Mouse (Mus musculus) right cerebral cortex, adult 18-20 months (tissue): ENCODE results near the gene Fn3krp.

ENCODE experiments used
- DNase-seq: peaks from one replicate; pipeline ENCODE4 v3.0.0; 2022; ENCODE audit warnings: mixed read lengths

The Fn3krp gene

GRCm38 (mm10) chr11:121420830-121421552, at the start of gene Fn3krp:
TSS of gene Fn3krp (plus strand) at chr11:121421401.
- peak; percentile 100 for DNase-seq

DNA sequence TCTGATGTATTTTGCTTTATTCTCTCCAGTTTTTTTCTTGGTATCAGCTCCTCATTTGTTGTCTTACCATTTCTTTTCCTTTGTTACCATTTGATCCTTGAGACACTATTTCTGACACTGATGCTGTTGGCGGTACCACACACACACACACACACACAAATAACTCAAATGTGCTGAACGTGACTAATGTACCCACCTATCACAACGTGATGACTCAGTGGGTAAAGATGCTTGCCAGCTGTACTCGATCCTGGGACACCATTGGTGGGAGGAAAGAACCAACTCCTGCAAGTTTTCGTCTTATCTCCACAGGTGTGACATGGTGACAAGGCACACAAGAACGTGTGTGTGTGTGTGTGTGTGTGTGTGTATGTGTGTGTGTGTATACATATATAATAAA, 47.9 kb upstream of the Fn3krp start:
- DNase-seq: no peak

DNA sequence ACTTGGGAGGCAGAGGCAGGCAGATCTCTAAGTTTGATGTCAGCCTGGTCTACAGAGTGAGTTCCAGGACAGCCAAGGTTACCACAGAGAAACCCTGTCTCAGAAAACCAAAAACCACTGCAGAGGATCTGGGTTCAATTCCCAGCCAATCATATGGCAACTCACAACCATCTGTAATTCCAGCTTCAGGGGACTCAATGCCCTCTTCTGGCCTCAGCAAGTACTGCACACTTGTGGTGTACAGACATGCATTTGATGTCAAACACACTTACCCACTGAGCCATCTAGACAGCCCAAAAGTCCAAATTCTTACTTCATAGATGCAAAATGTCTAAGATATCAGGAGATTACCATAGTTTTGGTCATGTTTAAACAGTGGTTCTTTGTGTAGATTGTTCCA, 42.6 kb upstream of the Fn3krp start:
- no peak for DNase-seq

- DNase-seq: no peak
These were observed 40.9 kb upstream of the Fn3krp start for GRCm38 (mm10) chr11:121380294-121380693.

- peak; percentile 98 for DNase-seq
These were observed 33.2 kb upstream of the Fn3krp start, which contains the start of gene Rab40b for GRCm38 (mm10) chr11:121387750-121388553. TSS of gene Rab40b (minus strand) at chr11:121388251.

DNA sequence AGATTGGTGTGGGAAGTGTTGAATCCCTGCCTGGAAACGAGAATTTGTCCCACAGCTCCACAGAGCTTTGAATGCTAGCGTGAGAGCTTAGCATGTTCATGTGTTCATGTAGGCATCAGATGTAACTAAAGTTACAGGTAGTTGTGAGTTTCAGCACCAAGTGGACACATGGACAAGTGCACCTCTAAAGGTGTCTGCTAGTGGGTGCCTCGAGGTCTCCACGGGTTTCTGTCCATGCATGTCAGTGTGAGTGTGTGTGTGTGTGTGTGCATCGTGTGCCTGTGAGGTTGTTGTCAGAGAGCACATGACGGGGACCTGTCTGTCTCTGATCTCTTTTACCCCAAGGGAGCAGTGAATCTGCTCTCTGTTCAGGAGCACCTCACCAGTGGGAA, 32.7 kb upstream of the Fn3krp start:
- no peak for DNase-seq

DNA sequence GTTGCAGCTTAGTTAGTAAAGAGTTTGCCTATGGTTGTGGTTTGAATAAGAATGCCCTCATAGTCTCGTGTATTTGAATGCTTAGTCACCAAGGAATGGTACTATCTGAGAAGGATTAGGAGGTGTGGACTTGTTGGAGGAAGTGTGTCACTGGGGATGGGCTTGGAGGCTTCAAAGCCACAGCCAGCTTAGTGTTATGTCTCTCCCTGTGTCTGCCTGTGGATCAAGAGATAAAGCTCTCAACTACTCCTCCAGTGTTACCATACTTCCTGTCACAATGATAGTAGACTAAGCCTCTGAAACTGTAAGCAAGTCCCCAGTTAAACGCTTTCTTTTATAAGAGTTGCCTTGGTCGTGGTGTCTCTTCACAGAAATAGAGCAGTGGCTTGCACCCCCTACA, 30.4 kb upstream of the Fn3krp start:
- DNase-seq: no peak

- DNase-seq: no peak
These were observed 28.8 kb upstream of the Fn3krp start for GRCm38 (mm10) chr11:121392405-121392804.

- peak; percentile 74 for DNase-seq
These were observed 13.6 kb upstream of the Fn3krp start for GRCm38 (mm10) chr11:121407366-121408155.

DNA sequence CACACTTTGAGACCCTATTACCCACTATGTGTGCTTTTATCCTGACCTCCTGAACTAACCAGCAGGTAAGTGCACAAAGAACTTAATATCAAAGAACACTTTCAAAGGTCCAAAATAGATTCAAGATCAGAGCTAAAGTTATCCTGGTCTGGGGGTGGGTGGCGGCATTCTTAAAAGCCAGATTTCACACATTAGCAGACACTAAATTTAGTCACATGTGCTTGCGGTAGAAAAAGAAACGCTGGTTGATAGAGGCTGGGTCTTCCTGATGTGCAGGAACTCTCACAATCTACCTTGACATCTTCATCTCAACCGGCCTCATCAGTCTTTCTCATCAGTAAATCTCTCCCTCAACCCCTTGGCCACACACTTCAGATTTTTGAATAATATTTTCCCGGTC, 6.4 kb upstream of the Fn3krp start:
- DNase-seq: no peak

DNA sequence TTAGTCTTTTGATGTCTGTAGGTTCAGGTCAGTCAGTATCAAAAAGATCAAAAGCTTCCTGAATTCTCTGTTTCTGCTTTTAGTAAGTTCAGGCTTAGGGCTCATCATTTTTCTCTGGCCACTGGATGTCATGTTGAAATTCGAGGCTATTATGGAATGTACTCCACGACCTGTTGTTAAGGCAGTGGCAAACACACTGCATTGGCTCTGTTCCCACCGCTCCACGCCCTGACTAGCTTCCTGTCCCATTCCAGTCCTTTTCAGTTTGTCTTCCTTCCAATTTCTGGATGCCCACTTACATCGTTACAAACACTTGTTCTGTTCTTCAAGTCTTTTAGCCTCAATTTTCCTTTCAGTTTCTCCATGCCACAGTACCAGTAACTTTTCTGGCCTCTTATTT, 5.8 kb upstream of the Fn3krp start:
- DNase-seq: no peak

- no peak for DNase-seq
These were observed 3.2 kb upstream of the Fn3krp start for GRCm38 (mm10) chr11:121417971-121418370.

DNA sequence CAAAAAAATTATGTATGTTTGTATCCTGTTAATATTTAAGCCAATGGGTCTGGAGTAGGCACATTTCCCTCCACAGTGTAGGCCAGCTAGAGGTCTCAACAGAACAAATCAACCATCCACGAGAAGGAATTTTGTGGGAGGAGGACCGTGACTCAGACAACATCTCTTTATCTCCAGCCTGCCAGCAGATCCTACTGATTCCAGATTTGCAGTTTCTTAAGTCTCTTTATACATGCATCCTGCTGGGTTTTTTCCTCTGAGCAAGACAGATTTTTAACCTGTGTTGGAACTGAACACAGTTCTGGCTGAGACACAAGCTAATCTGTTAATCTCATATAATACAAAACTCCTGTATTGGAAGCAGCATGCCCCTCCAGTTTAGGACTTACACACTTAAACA, 2.3 kb upstream of the Fn3krp start:
- peak; percentile 60 for DNase-seq

DNA sequence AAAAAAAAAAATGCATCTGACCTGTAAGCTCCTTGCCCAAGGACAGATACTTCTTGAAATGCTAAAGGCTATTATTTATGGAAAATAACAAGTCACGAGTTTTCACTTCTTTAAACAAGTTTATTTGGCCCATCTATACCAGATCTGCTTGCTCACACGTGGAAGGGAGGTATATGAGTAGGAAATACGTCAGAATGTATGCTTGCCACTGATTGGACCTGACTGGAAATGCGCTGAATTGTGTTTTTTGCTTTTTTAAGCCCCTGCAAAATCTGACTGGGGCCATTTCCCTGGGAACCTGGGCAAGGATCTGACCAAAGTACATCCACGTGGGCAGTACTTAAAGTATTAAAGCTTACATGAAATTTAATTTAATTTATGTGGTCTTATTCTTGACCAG, 822 bp upstream of the Fn3krp start:
- DNase-seq: no peak

DNA sequence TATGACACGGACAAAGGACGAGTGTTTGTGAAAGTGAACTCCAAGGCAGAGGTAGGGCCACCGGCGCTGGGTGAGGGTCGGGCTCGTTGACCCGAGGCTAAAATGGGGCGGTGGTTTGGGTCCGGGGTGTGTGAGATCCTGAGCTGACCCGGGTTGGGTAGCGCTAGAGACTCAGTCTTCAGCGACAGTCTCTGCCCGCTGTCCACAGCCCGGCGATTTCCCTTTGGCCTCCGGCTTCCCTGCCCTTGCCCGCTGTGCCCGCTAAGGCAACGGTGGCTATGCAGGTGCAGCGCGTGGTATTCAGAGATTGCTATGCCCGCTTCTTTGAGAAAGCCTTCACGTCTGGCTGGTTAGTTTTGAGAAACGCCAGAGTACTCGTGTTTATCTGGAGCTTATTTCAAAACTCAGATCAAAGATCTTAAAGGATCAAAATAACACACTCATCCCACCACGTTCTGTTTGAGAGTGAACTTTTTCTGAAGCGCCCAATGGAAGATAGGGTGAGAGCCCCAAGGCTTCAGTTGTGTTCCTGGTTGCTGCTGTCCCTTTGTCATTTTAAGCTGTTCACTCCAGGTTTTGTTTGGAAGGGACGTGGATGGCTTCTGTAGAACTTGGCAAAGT, 462 bp downstream of the Fn3krp start:
- no peak for DNase-seq

DNA sequence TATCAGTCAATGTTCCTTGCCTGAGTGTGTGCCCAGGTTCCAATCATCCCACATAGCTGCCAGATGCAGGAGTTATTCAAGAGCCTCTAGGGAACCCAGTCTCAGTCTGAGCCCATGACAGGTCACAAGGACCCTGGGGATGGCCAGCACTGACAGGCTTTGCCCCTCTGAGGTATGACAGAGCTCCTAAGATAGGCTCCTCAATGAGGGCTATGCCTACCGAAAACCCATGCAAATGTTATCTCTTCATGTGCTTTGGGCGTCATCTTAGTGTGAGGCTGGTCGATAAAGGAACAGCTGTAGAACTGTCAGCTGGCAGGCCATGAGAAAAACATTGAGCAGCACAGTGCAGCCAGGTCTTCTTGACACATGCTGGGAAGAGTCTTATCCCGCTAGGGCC, 12.2 kb downstream of the Fn3krp start:
- no peak for DNase-seq

- peak; percentile 98 for DNase-seq
These were observed 13.3 kb downstream of the Fn3krp start, which contains the start of gene Fn3k for GRCm38 (mm10) chr11:121434156-121435155. TSS of gene Fn3k (plus strand) at chr11:121434913.

GRCm38 (mm10) chr11:121437236-121437635, 16.0 kb downstream of the Fn3krp start:
- DNase-seq: no peak

- DNase-seq: no peak
These were observed 18.6 kb downstream of the Fn3krp start for GRCm38 (mm10) chr11:121439686-121440292.

- DNase-seq: no peak
These were observed 20.5 kb downstream of the Fn3krp start for GRCm38 (mm10) chr11:121441653-121442052.

- DNase-seq: no peak
These were observed 20.9 kb downstream of the Fn3krp start for GRCm38 (mm10) chr11:121442076-121442475.
